Mouse (Mus musculus): ENCODE results near the gene Psg16.

DNA sequence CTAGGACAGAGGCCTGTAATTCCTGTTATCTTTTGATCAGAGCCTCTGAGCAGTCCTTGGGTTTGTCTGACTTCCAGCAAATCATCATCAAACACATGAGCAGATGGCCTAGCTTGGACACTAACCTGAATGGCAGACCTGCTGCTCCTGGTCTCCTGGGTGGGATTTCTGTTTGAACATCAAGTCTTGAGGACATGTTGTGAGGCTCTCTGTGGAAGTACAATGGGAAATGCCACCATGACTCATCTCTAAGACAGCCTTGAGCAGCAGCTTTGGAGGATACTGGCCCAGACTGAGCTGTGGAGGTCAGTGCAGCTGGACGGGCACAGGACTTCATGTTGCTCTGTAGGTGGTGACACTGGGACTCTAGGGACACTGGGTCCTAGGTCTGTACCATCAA lies 2.7 kb downstream of the Psg16 start:
- TF ChIP-seq EP300 (optimal IDR thresholded peaks at IDR 0.05) (no peak), CTCF (IDR thresholded peaks at IDR 0.05; ENCODE audit: low read depth) (no peak)

All from stomach, postnatal 0 days (tissue).